Mouse (Mus musculus): ENCODE measurements around the gene Srpr. TPM values are rescaled to one million over a fixed set of nuclear protein-coding genes. Genes with fewer than 3 reads are reported as not detected.
A peak's percentile ranks its signal among the peaks of the same experiment; 100 is the strongest.

Gene Srpr
- total RNA-seq (2012; rRNA removed): 36.8 and 42.9 TPM in 2 replicates
- 100 to 1,000 TPM in 1 of 2 experiments, 10 to 100 TPM in 1; 63.5 to 113 TPM for polyA plus RNA-seq (2012; ENCODE audit: insufficient read depth in 1 of 2, insufficient read length in 2 of 2, low read depth in 1 of 2, low replicate concordance in 2 of 2, missing spikeins in 1 of 2)

GRCm38 (mm10) chr9:35199772-35200471, at the start of gene Srpr, which contains the start of gene Tirap:
Srpr (plus strand) TSS chr9:35200175.
Tirap (minus strand) TSS chr9:35200291.
- Histone ChIP-seq H3K36me3 (ENCODE audit: control insufficient read depth in 1 of 2, insufficient read depth in 2 of 2, low read length in 2 of 2) (peaks cover 0 to 19% of the 10 kb centered on the region in 2 experiments; a peak in 2 of 4 replicates), H3K9ac (ENCODE audit: control insufficient read depth, low read depth, low read length, poor library complexity, severe bottlenecking) (peak within 1 kb of the TSS; percentile 87), H3K4me1 (ENCODE audit: control insufficient read depth in 1 of 2, insufficient read depth in 2 of 2, low read length in 2 of 2) (peaks cover 10 to 11% of the 10 kb centered on the region in 2 experiments), H3K79me2 (ENCODE audit: control insufficient read depth, insufficient read depth, low read length, poor library complexity) (peaks cover 1% of the 10 kb centered on the region; the same call in 1 of the 2 replicates), H3K27ac (ENCODE audit: control insufficient read depth, low read depth, low read length) (peak within 1 kb of the TSS; percentile 27; the same call in 1 of the 2 replicates), H3K27me3 (ENCODE audit: control insufficient read depth in 1 of 2, insufficient read depth in 2 of 2, low read length in 2 of 2) (no peaks in the 10 kb centered on the region), H3K4me3 (ENCODE audit: control insufficient read depth in 1 of 2, insufficient read depth in 1 of 2, low read depth in 2 of 2, low read length in 2 of 2) (peak within 1 kb of the TSS; percentile 88 to 90), H3K9me3 (replicated peaks; ENCODE audit: insufficient read depth, low read length) (no peaks in the 10 kb centered on the region)
- DNase-seq (ENCODE audit: low read depth, low spot score): peak; percentile 84
- TF ChIP-seq MXI1 (IDR thresholded peaks at IDR 0.05; ENCODE audit: low read depth, low read length): peak; percentile 32; the same call in 1 of the 2 replicates
- peak; percentile 36 for TF ChIP-seq SMC3 (IDR thresholded peaks at IDR 0.05; ENCODE audit: low read depth, low read length)
- TF ChIP-seq RCOR1 (IDR thresholded peaks at IDR 0.05; ENCODE audit: low read depth, low read length): no peak
- no peak for TF ChIP-seq USF1 (IDR thresholded peaks at IDR 0.05; ENCODE audit: low read depth, low read length)
- peak in 2 of 3 experiments; percentile 76 to 94; a peak in 5 of 6 replicates for TF ChIP-seq CTCF (IDR thresholded peaks at IDR 0.05 in 2 of 3, conservative IDR thresholded peaks at IDR 0.05 in 1 of 3; ENCODE audit: control insufficient read depth in 1 of 3, insufficient read depth in 1 of 3, low read depth in 2 of 3, low read length in 3 of 3, poor library complexity in 1 of 3, severe bottlenecking in 1 of 3)
- TF ChIP-seq POLR2AphosphoS2 (IDR thresholded peaks at IDR 0.05; ENCODE audit: low read length): no peak
- TF ChIP-seq SIN3A (IDR thresholded peaks at IDR 0.05; ENCODE audit: low read length): peak; percentile 41
- TF ChIP-seq POLR2A (IDR thresholded peaks at IDR 0.05; ENCODE audit: control insufficient read depth in 1 of 2, insufficient read depth in 1 of 2, low read depth in 1 of 2, low read length in 2 of 2, poor library complexity in 1 of 2): peak in 1 of 2 experiments; percentile 22; a peak in 2 of 4 replicates
- TF ChIP-seq ELF1 (IDR thresholded peaks at IDR 0.05; ENCODE audit: low read depth, low read length): peak; percentile 40; the same call in 1 of the 2 replicates
- TF ChIP-seq RAD21 (IDR thresholded peaks at IDR 0.05; ENCODE audit: low read depth, low read length): peak; percentile 12
- TF ChIP-seq MAZ (IDR thresholded peaks at IDR 0.05; ENCODE audit: low read depth, low read length): peak; percentile 55; the same call in 1 of the 2 replicates

DNA sequence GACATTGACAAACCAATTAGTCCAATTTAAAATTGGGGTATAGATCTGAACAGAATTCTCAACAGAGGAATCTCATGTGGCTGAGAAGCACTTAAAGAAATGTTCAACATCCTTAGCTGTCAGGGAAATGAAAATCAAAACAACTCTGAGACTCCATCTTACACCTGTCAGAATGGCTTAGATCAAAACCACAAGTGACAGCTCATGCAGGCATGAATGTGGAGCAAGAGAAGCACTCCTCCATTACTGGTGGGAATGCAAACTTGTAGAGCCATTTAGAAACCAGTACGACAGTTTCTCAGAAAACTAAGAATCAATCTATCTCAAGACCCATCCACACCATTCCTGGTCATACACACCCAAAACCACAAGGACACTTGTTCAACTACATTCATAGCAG, 47.1 kb upstream of the Srpr start:
- no peak for TF ChIP-seq NELFE (IDR thresholded peaks at IDR 0.05; ENCODE audit: low read depth, low read length)
- no peak for TF ChIP-seq ELF1 (IDR thresholded peaks at IDR 0.05; ENCODE audit: low read depth, low read length)
- TF ChIP-seq ZC3H11A (IDR thresholded peaks at IDR 0.05; ENCODE audit: low read depth, low read length): no peak
- no peak for TF ChIP-seq EP300 (IDR thresholded peaks at IDR 0.05; ENCODE audit: low read depth in 1 of 2, low read length in 2 of 2)
- no peak for TF ChIP-seq MAX (IDR thresholded peaks at IDR 0.05; ENCODE audit: low read length)
- Histone ChIP-seq H3K27ac (ENCODE audit: control insufficient read depth, low read depth, low read length) (no peak overlapping the region), H3K27me3 (ENCODE audit: control insufficient read depth in 1 of 2, insufficient read depth in 2 of 2, low read length in 2 of 2) (no peaks in the 10 kb centered on the region), H3K4me1 (ENCODE audit: control insufficient read depth in 1 of 2, insufficient read depth in 2 of 2, low read length in 2 of 2) (no peaks in the 10 kb centered on the region), H3K9me3 (replicated peaks; ENCODE audit: insufficient read depth, low read length) (no peaks in the 10 kb centered on the region), H3K79me2 (ENCODE audit: control insufficient read depth, insufficient read depth, low read length, poor library complexity) (no peaks in the 10 kb centered on the region), H3K9ac (ENCODE audit: control insufficient read depth, low read depth, low read length, poor library complexity, severe bottlenecking) (no peak overlapping the region), H3K36me3 (ENCODE audit: control insufficient read depth in 1 of 2, insufficient read depth in 2 of 2, low read length in 2 of 2) (no peaks in the 10 kb centered on the region), H3K4me3 (ENCODE audit: control insufficient read depth in 1 of 2, insufficient read depth in 1 of 2, low read depth in 2 of 2, low read length in 2 of 2) (no peak overlapping the region)
- DNase-seq (ENCODE audit: low read depth, low spot score): no peak

Data from MEL (cell line).